Mouse (Mus musculus): ENCODE data around the gene Slc9a2. TPM values are rescaled to one million over a fixed set of nuclear protein-coding genes. Genes with fewer than 3 reads are reported as not detected.

Slc9a2 gene
- polyA plus RNA-seq, 1 experiment, result not detected

DNA sequence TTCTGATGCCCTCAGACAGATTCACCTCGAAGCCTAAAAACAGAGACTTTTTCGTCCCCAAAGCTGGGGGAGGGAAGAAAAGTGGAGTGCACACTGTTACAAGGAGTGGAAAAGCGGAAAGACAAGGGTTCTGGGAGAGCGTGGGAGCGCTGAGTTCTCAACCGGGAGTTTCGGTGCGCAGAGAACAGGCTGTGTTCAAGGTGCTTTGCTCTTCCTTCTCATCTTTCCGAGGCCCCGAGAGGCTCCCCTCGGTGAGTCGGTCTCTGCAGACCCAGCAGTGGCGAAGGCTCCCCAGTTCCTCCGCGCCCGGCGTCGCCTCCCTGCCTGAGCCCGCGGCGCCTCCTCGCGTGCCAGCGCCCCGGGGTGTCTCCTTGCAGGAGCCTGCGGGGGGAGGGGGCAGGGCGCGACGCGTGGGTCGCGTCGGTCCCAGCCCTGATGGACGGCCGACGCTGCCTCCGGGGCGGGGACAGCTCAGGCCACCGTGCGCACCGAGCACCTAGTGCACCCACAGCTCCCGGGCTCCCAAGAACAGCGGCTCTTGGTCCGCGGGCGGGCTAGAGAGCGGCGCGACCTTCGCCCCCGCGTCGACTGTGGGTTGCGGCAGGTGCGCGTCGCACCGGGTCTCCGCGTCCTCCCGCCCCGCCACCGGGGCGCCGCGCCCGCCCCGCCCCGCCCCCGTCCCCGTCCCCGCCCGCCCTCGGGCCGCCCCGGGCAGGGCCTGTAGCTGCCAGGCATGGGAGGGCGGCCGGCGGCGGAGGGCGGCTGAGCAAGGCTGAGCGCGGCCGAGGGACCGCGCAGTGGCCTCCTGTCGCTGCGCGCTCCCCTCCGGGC, 709 bp downstream of the Slc9a2 start:
- TF ChIP-seq GATA1 (IDR thresholded peaks at IDR 0.05; ENCODE audit: low read length), result no peak

DNA sequence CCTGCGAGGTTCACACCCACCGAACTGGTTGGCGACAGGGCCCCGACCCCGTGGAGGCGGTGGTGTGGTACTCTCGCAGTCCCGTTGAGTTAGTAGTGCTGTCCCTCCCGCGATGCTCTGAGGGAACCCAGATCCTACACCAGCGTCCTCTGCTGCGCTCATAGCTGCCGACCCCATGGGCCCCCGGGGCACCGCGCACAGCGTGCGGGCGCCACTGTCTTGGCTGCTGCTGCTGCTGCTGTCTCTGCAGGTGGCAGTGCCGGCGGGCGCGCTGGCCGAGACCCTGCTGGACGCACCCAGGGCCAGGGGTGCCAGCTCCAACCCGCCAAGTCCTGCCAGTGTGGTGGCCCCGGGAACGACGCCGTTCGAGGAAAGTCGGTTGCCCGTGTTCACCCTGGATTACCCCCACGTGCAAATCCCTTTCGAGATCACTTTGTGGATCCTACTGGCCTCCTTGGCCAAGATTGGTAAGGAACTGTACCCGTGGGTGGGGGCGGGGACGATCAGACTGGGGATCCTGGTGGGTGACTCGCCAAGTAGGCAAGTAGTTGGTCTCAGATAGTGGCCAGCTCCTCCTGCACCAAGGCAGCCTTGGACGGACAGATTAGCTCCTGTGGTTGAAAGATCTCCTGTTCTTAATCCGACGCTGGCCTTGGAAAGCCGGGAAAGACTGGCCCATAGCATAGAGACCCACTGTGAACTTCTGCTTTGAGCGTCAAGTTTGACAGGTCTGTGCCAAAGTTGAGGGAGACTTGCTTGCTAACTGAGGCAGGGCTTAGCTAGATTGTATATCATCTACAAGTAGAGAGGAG, 1.5 kb downstream of the Slc9a2 start:
- no peak for TF ChIP-seq GATA1 (IDR thresholded peaks at IDR 0.05; ENCODE audit: low read length)

GRCm38 (mm10) chr1:40694296-40694695, 13.9 kb downstream of the Slc9a2 start:
- no peak for TF ChIP-seq GATA1 (IDR thresholded peaks at IDR 0.05; ENCODE audit: low read length)

DNA sequence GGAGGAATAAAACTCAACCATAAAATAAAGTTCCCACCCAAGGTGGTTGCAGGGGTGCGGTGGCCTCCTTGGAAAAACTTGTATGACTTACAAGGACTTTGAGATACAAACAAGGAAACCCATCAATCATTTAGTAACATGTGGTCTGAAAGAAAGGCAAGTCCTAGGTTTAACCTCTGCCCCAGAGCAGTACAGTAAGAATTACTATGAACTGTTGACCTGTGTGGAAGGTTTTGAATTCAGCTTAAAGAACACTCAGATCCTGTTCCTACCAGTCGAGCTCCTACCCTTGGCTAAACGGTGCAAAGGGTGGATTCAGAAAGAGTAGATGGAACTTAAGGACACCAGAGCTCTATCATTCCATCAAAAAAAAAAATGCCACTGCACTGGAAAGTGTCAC, 16.1 kb downstream of the Slc9a2 start:
- TF ChIP-seq GATA1 (IDR thresholded peaks at IDR 0.05; ENCODE audit: low read length), result no peak

DNA sequence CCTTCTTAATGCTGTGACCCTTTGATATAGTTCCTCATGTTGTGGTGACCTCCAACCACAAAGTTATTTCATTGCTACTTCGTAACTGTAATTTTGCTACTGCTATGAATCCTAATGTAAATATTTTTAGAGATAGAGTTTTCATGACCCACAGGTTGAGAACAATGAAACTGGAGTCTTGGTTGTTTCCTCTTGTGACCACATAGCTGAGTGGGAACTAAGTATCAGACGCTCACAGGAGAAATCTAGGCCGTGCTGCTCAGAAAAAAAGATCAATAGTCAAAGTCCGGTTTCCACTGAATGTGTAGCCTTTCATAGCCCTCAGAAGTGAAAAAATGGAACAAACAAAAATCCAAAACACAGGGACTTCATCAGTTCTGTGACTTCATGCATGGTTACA, 24.7 kb downstream of the Slc9a2 start:
- no peak for TF ChIP-seq GATA1 (IDR thresholded peaks at IDR 0.05; ENCODE audit: low read length)

- no peak for TF ChIP-seq GATA1 (IDR thresholded peaks at IDR 0.05; ENCODE audit: low read length)
Measured at GRCm38 (mm10) chr1:40714950-40715349, 34.6 kb downstream of the Slc9a2 start.

- TF ChIP-seq GATA1 (IDR thresholded peaks at IDR 0.05; ENCODE audit: low read length), result no peak
Measured at GRCm38 (mm10) chr1:40726051-40726450, 45.7 kb downstream of the Slc9a2 start.

DNA sequence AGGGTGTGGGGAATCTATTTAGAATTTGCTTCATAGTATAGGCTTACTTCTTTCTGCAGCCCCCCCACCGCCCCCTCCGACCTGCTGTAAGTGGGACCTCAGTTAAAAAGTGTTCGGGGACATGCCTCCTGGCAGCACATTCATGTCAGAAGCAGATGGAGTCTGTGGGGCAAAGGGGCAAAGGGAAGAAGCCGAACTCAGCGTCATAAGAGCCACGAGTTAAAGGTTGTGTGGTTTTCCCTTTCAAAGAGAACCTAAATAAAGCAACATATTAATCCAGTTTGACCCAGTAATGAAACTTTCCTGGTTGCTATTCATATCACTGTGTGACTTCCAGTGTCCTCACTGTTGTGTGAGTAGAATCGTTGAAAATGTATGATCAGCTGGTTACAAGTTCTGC, 47.0 kb downstream of the Slc9a2 start:
- no peak for TF ChIP-seq GATA1 (IDR thresholded peaks at IDR 0.05; ENCODE audit: low read length)

DNA sequence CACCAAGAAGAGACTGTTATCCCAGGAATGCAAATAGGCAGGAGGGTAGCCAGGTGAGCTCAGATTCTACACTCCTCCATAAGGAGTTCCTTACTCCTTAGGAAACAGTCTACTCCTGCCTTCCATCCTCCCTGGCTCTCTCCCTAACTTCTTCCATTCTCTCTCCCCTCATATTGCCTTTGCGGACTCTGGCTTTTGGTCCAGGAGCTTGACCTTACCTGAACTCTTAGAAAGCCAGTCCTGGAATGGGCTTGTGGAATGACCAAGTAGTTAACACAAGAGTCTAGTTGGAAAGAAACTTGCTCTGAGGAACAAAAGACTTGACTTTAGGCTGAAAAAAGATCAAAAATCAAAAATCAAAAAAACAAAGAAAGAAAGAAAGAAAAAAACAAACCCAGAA, 48.3 kb downstream of the Slc9a2 start:
- no peak for TF ChIP-seq GATA1 (IDR thresholded peaks at IDR 0.05; ENCODE audit: low read length)

DNA sequence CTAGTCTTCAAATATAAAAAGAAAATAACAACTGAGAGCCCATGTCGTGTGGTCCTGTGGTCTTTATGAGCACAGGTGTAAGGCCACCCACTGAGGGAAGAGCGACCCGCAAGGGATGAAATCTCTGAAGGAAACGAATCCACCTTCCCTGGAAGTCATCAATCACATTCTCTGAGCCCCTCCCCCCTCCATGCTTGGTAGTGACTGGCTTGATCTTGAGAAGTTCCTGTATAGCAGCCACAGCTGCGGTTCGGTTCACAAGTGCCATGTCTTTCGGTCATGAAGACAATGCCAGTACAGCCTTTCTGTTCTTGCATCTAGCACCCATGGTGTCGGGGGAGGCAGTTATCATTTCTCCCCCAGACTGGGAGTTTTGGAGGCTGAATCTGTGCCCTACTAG, 57.3 kb downstream of the Slc9a2 start:
- TF ChIP-seq GATA1 (IDR thresholded peaks at IDR 0.05; ENCODE audit: low read length), result no peak

GRCm38 (mm10) chr1:40740739-40741138, 60.4 kb downstream of the Slc9a2 start:
- no peak for TF ChIP-seq GATA1 (IDR thresholded peaks at IDR 0.05; ENCODE audit: low read length)

GRCm38 (mm10) chr1:40746089-40746488, 65.7 kb downstream of the Slc9a2 start:
- TF ChIP-seq GATA1 (IDR thresholded peaks at IDR 0.05; ENCODE audit: low read length), result no peak

- TF ChIP-seq GATA1 (IDR thresholded peaks at IDR 0.05; ENCODE audit: low read length), result no peak
Measured at GRCm38 (mm10) chr1:40759751-40760445, 79.5 kb downstream of the Slc9a2 start.

DNA sequence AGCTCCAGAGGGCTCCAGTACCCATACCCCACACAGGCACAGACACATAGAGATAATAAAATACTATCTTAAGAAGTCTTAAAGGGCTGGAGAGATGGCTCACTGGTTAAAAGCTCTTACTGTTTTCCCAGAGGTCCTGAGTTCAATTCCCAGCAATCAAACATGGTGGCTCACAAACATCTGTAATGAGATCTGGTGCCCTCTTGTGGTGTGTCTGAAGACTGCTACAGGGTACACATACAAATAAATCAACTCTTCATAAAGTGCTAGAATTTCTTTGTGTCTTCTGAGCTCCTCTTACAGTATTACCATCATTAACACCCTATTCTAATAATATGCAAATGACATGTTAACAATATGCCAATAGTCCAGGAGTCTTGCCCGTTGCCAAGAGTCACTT, 83.7 kb downstream of the Slc9a2 start:
- no peak for TF ChIP-seq GATA1 (IDR thresholded peaks at IDR 0.05; ENCODE audit: low read length)

DNA sequence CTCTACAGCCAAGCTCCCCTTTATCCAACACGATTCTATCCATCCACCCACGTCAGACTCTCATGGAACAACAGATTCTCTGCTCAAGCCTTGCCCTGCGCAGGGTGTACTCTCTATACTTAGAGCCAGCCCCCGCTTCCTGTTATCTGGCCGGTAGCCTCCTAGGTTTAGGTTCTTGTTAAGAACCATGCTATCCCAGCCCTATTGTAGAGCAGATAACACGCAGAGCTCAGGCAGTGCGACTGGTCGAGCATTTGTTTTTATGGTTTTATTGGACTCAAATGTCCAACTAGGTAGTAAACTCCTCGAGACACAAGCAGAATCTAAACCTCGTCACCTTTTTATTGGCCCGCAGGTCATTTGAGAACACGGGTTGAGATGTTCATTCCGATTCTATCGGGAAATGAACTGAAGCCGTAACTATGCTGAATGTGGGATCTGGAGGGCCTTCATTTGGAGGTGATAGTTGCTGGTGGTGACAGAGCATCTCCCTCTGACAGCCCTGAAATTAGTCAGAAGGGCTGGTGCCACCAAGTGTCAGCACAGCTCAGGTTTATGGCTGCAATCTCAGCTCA, 84.4 kb downstream of the Slc9a2 start:
- no peak for TF ChIP-seq GATA1 (IDR thresholded peaks at IDR 0.05; ENCODE audit: low read length)

DNA sequence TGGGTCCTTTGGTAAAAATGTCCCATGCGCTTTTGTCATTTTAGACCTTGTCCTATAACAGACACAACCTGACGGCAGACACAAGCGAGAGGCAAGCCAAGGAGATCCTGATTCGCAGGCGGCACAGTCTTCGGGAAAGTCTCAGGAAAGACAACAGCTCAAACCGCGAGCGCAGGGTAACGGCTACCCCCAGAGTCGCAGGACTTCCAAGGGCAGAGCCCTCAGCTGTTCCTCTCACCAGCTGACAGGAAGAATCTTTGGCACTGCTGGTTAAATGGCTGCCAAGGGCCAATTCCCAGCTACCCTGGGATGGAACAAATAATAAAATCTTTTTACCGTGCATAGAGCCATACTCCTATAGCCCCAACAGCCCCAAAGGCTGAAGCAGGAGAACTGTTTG, 85.1 kb downstream of the Slc9a2 start:
- TF ChIP-seq GATA1 (IDR thresholded peaks at IDR 0.05; ENCODE audit: low read length), result no peak
